Mouse (Mus musculus) embryonic facial prominence, embryonic 15.5 days (tissue): ENCODE results near the gene 1700066M21Rik. TPM values are rescaled to one million over a fixed set of nuclear protein-coding genes. Genes with fewer than 3 reads are reported as not detected.
A peak's percentile ranks its signal among the peaks of the same experiment; 100 is the strongest.

Experiments
- ATAC-seq: fragments of 200-750 bp; cut with Nextera tagmentation; 2 replicates; pipeline ENCODE4 v1.8.0; 2017; ENCODE audit warnings: low read depth, moderate TSS enrichment; ENCODE audit not compliant: insufficient number of reproducible peaks, low FRiP score, low TSS enrichment
- H3K27ac ChIP-seq: fragments of 300-500 bp; sonication (generic); replicated peaks from 2 replicates; pipeline ENCODE4 v1.5.1; 2015; ENCODE audit warnings: mild to moderate bottlenecking, inconsistent platforms
- H3K27me3 ChIP-seq: fragments of 300-500 bp; sonication (generic); 2 replicates; pipeline ENCODE4 v1.6.1; 2015; ENCODE audit warnings: inconsistent platforms
- H3K36me3 ChIP-seq: fragments of 300-500 bp; sonication (generic); 2 replicates; pipeline ENCODE4 v1.6.1; 2015; ENCODE audit warnings: mild to moderate bottlenecking, inconsistent platforms
- H3K4me1 ChIP-seq: fragments of 300-500 bp; sonication (generic); 2 replicates; pipeline ENCODE4 v1.6.1; 2015; ENCODE audit warnings: inconsistent platforms
- H3K4me2 ChIP-seq: fragments of 300-500 bp; sonication (generic); replicated peaks from 2 replicates; pipeline ENCODE4 v1.6.1; 2015; ENCODE audit warnings: mild to moderate bottlenecking, inconsistent platforms
- H3K4me3 ChIP-seq: fragments of 300-500 bp; sonication (generic); replicated peaks from 2 replicates; pipeline ENCODE4 v1.5.1; 2015; ENCODE audit warnings: mild to moderate bottlenecking, inconsistent platforms
- H3K9ac ChIP-seq: fragments of 300-500 bp; sonication (generic); 2 replicates; pipeline ENCODE4 v1.6.1; 2015; ENCODE audit warnings: inconsistent platforms
- H3K9me3 ChIP-seq: fragments of 300-500 bp; sonication (generic); replicated peaks from 2 replicates; pipeline ENCODE4 v1.6.1; 2016; ENCODE audit warnings: inconsistent platforms
- WGBS: fragments of 180-500 bp; shearing (Covaris S2); methylation state at CpG from one replicate; pipeline ENCODE4 v1.1.7; 2015; 5-methylcytosine and 5-hydroxymethylcytosine counted together
- polyA plus RNA-seq: library from polyadenylated mRNA; unstranded; fragments of >200 nt; fragmentation: Nextera tagmentation; extraction: Ambion mirVana; gene quantifications from 2 replicates; pipeline ENCODE4 v1.2.1, GENCODE M21; 2015

The 1700066M21Rik gene
- polyA plus RNA-seq, 1 experiment from 2014 or later: 15.8 TPM

- H3K9me3 ChIP-seq: no peaks in the 10 kb centered on the region
- 90% methylated on average over 2 of the region's 2 CpGs for WGBS
- peaks cover 35% of the 10 kb centered on the region for H3K36me3 ChIP-seq
- no peaks in the 10 kb centered on the region for H3K27me3 ChIP-seq
- H3K9ac ChIP-seq: no peak overlapping the region
- H3K4me1 ChIP-seq: no peaks in the 10 kb centered on the region; the same call in 1 of the 2 replicates
- ATAC-seq: no peak
- no peak overlapping the region for H3K4me2 ChIP-seq
- no peak overlapping the region for H3K27ac ChIP-seq
- no peak overlapping the region for H3K4me3 ChIP-seq
These were observed 22.9 kb downstream of the 1700066M21Rik start for GRCm38 (mm10) chr1:57400321-57400720.

GRCm38 (mm10) chr1:57400877-57401276 is 23.5 kb downstream of the 1700066M21Rik start:
- no peaks in the 10 kb centered on the region for H3K9me3 ChIP-seq
- no peaks in the 10 kb centered on the region; the same call in 1 of the 2 replicates for H3K4me1 ChIP-seq
- no peak overlapping the region for H3K4me3 ChIP-seq
- 83% methylated on average over 2 of the region's 2 CpGs for WGBS
- no peak for ATAC-seq
- H3K9ac ChIP-seq: no peak overlapping the region
- no peaks in the 10 kb centered on the region for H3K27me3 ChIP-seq
- H3K36me3 ChIP-seq: peaks cover 32% of the 10 kb centered on the region
- H3K27ac ChIP-seq: no peak overlapping the region
- H3K4me2 ChIP-seq: no peak overlapping the region

- Histone ChIP-seq H3K9me3 (no peaks in the 10 kb centered on the region), H3K27ac (no peak overlapping the region), H3K27me3 (no peaks in the 10 kb centered on the region), H3K4me3 (no peak overlapping the region), H3K4me1 (peaks cover under 1% of the 10 kb centered on the region; the same call in 1 of the 2 replicates), H3K4me2 (no peak overlapping the region), H3K36me3 (peaks cover 23% of the 10 kb centered on the region), H3K9ac (no peak overlapping the region)
- ATAC-seq: no peak
- 88% methylated on average over 5 of the region's 5 CpGs for WGBS
These were observed 24.7 kb downstream of the 1700066M21Rik start for GRCm38 (mm10) chr1:57402116-57402515.

GRCm38 (mm10) chr1:57406187-57407151 is 29.0 kb downstream of the 1700066M21Rik start, which contains the start of the genes Maip1 and Tyw5:
TSS of gene Maip1 (plus strand) at chr1:57406328.
TSS of gene Tyw5 (minus strand) at chr1:57407101.
- Histone ChIP-seq H3K4me3 (peak within 1 kb of the TSS; percentile 59), H3K36me3 (no peaks in the 10 kb centered on the region; the same call in none of the 2 replicates), H3K9me3 (no peaks in the 10 kb centered on the region), H3K9ac (peak within 1 kb of the TSS; percentile 61), H3K4me1 (peaks cover 20% of the 10 kb centered on the region), H3K27me3 (no peaks in the 10 kb centered on the region), H3K4me2 (peak within 1 kb of the TSS; percentile 70), H3K27ac (peak within 1 kb of the TSS; percentile 93)
- ATAC-seq: peak; percentile 92
- WGBS: under 1% methylated on average over 72 of the region's 72 CpGs

GRCm38 (mm10) chr1:57408994-57409393 is 31.6 kb downstream of the 1700066M21Rik start:
- Histone ChIP-seq H3K4me1 (peaks cover 20% of the 10 kb centered on the region), H3K4me2 (no peak overlapping the region), H3K36me3 (peaks cover 23% of the 10 kb centered on the region), H3K27me3 (no peaks in the 10 kb centered on the region), H3K9ac (no peak overlapping the region), H3K9me3 (no peaks in the 10 kb centered on the region), H3K27ac (no peak overlapping the region), H3K4me3 (no peak overlapping the region)
- 82% methylated on average over 2 of the region's 2 CpGs for WGBS
- no peak for ATAC-seq

- H3K36me3 ChIP-seq: peaks cover 38% of the 10 kb centered on the region
- H3K4me2 ChIP-seq: no peak overlapping the region
- H3K4me1 ChIP-seq: peaks cover 7% of the 10 kb centered on the region
- no peaks in the 10 kb centered on the region for H3K9me3 ChIP-seq
- no peak for ATAC-seq
- 79% methylated on average over 2 of the region's 2 CpGs for WGBS
- H3K4me3 ChIP-seq: no peak overlapping the region
- H3K27me3 ChIP-seq: no peaks in the 10 kb centered on the region
- no peak overlapping the region for H3K9ac ChIP-seq
- no peak overlapping the region for H3K27ac ChIP-seq
These were observed 36.0 kb downstream of the 1700066M21Rik start for GRCm38 (mm10) chr1:57413397-57413796.

GRCm38 (mm10) chr1:57423696-57424095 is 46.3 kb downstream of the 1700066M21Rik start:
- 5% methylated on average over 1 of the region's 1 CpGs for WGBS
- ATAC-seq: no peak
- H3K9me3 ChIP-seq: no peaks in the 10 kb centered on the region

GRCm38 (mm10) chr1:57428368-57429308 is 51.2 kb downstream of the 1700066M21Rik start:
- H3K9me3 ChIP-seq: no peaks in the 10 kb centered on the region
- 0 out of 2 replicates have a peak overlapping the region, but pooled peaks have one; percentile 12 for H3K9ac ChIP-seq
- H3K27ac ChIP-seq: peak overlapping the region; percentile 52; the same call in 1 of the 2 replicates
- peak overlapping the region; percentile 27 for H3K4me3 ChIP-seq
- H3K27me3 ChIP-seq: no peaks in the 10 kb centered on the region
- 27% methylated on average over 16 of the region's 16 CpGs for WGBS
- peak overlapping the region; percentile 43 for H3K4me2 ChIP-seq
- H3K36me3 ChIP-seq: no peaks in the 10 kb centered on the region
- ATAC-seq: peak; percentile 76
- peaks cover 23% of the 10 kb centered on the region for H3K4me1 ChIP-seq

More at GRCm38 (mm10) chr1:57423696-57424095, 46.3 kb downstream of the 1700066M21Rik start:
- Histone ChIP-seq H3K4me1 (peaks cover 7% of the 10 kb centered on the region), H3K4me3 (no peak overlapping the region), H3K36me3 (no peaks in the 10 kb centered on the region), H3K27me3 (no peaks in the 10 kb centered on the region), H3K27ac (no peak overlapping the region), H3K9ac (no peak overlapping the region), H3K4me2 (no peak overlapping the region)

GRCm38 (mm10) chr1:57429786-57430483 is 52.5 kb downstream of the 1700066M21Rik start:
- no peaks in the 10 kb centered on the region for H3K9me3 ChIP-seq
- H3K4me3 ChIP-seq: peak overlapping the region; percentile 16; the same call in 1 of the 2 replicates
- H3K27me3 ChIP-seq: no peaks in the 10 kb centered on the region
- H3K4me2 ChIP-seq: peak overlapping the region; percentile 42
- no peak for ATAC-seq
- H3K36me3 ChIP-seq: no peaks in the 10 kb centered on the region
- peaks cover 23% of the 10 kb centered on the region for H3K4me1 ChIP-seq
- peak overlapping the region; percentile 13; the same call in 1 of the 2 replicates for H3K9ac ChIP-seq
- 3% methylated on average over 12 of the region's 12 CpGs for WGBS
- peak overlapping the region; percentile 63; the same call in 1 of the 2 replicates for H3K27ac ChIP-seq

GRCm38 (mm10) chr1:57433141-57433540 is 55.7 kb downstream of the 1700066M21Rik start:
- Histone ChIP-seq H3K4me2 (no peak overlapping the region), H3K4me1 (peaks cover 39% of the 10 kb centered on the region), H3K4me3 (no peak overlapping the region), H3K9me3 (no peaks in the 10 kb centered on the region), H3K27ac (no peak overlapping the region), H3K36me3 (no peaks in the 10 kb centered on the region), H3K9ac (no peak overlapping the region), H3K27me3 (no peaks in the 10 kb centered on the region)
- ATAC-seq: no peak
- WGBS: 87% methylated on average over 7 of the region's 7 CpGs
